Mouse (Mus musculus) splenic B cell, adult 2 months (primary cell): ENCODE results near the gene Gad2.
"Not testable (repeated sequence)": the region's sequence is repeated elsewhere in the genome, so short reads cannot be mapped to it uniquely, and the experiment has no call there.

Experiments
- DNase-seq: peaks from one replicate; pipeline ENCODE4 v3.0.0-alpha.2; 2011; ENCODE audit warnings: low read depth, low spot score
- H3K27me3 ChIP-seq: 2 replicates; pipeline ENCODE4 v1.6.1; 2012; ENCODE audit warnings: mild to moderate bottlenecking, low read length, moderate library complexity, mixed read lengths; ENCODE audit not compliant: control insufficient read depth, poor library complexity, insufficient read depth, severe bottlenecking
- H3K36me3 ChIP-seq: 2 replicates; pipeline ENCODE4 v1.6.1; 2012; ENCODE audit warnings: mild to moderate bottlenecking, low read length, moderate library complexity, mixed read lengths; ENCODE audit not compliant: control insufficient read depth, poor library complexity, insufficient read depth, severe bottlenecking

The Gad2 gene

DNA sequence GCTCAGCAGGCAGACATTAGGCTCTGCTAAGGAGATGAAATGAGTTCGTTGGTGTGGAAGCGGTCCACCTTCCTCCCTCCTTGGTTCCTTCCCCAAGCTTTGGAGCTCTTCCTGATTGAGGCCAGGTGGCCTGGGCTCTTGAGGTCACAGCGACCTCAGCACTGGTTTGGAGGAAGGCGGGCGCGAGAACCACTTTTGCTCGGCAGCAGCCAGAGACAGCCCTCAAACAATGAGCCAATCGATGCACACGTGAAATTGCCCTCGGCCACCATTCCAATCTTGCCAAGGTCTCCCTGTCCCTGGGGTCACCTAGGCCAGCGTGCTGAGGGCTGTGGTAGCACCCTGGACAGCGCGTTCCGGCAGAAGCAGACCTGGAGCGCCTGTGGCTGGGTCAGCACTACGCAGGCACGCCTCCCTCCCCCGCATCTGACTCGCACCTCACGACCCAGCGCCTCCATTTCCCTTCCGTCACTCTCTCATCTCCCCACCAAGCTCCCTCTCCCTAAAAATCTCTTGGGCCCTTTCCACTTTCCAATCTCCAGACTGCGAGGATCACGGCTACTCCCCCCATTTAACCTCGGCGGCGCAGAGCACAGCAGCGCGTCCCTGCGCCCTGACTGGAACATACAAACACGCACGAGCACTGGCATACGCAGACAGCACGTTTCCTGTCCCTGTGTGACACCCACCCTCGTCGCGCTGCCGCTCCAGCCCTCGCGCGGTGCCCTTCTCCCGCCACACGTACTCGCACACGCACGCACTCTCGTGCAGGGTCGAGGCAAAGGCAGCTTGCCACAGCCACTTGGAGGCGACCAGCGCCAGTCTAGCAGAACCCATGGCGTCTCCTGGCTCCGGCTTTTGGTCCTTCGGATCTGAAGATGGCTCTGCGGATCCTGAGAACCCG, at the start of gene Gad2:
Gad2 (plus strand) TSS at position 378 of the 904 bp plus-strand sequence.
- H3K36me3 ChIP-seq: no peaks in the 10 kb centered on the region
- H3K27me3 ChIP-seq: no peaks in the 10 kb centered on the region; the same call in none of the 2 replicates
- peak; percentile 3 for DNase-seq

DNA sequence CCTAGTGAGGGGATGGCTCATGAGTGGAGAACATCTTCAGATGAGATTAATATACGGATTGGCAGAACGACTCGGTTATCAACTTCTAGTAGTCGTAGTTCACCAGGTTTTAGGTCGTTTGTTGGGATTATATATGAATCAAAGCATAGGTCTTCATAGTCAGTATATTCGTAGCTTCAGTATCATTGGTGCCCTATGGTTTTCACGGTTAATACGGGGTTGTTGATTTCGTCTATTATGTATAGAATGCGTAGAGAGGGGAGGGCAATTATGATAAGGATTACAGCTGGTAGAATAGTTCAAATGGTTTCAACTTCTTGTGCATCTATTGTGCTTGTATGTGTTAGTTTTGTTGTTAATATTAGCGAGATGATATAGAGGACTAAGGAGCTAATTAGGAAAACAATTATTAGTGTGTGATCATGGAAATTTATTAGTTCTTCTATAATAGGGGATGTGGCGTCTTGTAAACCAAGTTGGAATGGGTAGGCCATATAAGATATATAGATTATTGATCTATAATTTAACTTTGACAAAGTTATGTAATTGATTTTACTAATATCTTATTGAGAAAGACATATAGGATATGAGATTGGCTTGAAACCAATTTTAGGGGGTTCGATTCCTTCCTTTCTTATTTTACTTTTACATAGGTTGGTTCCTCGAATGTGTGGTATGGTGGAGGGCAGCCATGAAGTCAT, 34.4 kb upstream of the Gad2 start:
- H3K36me3 ChIP-seq, H3K27me3 ChIP-seq: not testable (repeated sequence)
- DNase-seq: peak; percentile 1

DNA sequence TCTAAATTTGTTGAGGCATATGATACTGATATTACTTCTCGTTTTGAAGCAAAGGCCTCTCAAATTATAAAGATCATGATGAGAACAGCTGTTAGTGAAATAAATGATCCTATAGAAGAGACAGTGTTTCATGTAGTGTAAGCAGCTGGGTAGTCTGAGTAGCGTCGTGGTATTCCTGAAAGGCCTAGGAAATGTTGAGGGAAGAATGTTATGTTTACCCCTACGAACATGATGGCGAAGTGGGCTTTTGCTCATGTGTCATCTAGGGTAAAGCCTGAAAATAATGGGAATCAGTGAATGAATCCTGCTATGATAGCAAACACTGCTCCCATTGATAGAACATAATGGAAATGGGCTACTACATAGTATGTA, 33.8 kb upstream of the Gad2 start:
- not testable (repeated sequence) for H3K27me3 ChIP-seq, H3K36me3 ChIP-seq
- peak; percentile 31 for DNase-seq

DNA sequence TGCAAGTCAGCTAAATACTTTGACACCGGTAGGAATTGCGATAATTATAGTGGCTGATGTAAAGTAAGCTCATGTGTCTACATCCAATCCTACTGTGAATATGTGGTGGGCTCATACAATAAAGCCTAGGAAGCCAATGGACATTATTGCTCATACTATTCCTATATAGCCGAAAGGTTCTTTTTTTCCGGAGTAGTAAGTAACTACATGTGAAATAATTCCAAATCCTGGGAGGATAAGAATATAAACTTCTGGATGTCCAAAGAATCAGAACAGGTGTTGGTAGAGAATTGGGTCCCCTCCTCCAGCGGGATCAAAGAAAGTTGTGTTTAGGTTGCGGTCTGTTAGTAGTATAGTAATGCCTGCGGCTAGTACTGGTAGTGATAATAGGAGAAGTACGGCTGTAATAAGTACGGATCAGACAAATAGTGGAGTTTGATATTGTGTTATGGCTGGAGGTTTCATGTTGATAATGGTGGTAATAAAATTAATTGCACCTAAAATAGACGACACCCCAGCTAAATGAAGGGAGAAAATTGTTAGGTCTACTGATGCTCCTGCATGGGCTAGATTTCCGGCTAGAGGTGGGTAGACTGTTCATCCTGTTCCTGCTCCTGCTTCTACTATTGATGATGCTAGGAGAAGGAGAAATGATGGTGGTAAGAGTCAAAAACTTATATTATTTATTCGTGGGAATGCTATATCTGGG, 33.2 kb upstream of the Gad2 start:
- not testable (repeated sequence) for H3K27me3 ChIP-seq, H3K36me3 ChIP-seq
- DNase-seq: peak; percentile 8

DNA sequence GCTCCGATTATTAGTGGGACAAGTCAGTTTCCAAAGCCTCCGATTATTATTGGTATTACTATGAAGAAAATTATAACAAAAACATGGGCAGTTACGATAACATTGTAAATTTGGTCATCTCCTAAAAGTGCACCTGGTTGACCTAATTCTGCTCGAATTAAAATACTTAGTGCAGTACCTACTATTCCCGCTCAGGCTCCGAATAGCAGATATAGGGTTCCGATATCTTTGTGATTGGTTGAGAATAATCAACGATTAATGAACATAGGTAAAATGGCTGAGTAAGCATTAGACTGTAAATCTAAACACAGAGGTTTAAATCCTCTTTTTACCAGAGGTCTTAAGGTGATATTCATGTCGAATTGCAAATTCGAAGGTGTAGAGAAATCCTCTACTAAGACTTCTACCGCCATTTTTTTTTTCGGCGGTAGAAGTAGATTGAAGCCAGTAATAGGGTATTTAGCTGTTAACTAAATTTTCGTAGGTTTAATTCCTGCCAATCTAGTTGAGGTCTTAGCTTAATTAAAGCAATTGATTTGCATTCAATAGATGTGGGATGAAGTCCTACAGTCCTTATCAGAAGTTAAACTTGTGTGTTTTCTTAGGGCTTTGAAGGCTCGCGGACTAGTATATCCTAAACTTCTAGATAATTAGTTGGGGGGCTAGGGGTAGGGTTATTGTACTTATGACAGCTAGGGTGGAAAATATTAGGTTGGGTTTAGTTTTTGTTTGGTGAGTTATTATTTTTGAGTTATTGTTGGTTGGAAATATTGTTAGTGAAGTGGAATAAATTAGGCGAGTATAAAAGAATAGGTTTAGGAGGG, 32.4 kb upstream of the Gad2 start:
- not testable (repeated sequence) for H3K27me3 ChIP-seq, H3K36me3 ChIP-seq, DNase-seq

DNA sequence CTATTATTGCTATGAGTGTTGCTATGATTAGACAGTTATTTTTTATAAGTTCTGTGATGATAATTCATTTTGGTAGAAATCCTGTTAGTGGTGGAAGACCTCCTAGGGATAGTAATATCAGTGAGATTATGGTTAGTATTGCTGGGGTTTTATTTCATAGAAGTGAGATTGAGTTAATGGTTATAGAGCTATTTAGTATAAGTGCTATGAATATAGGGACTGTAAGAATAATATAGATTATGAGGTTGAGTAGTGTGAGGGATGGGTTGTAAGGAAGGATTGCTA, 31.9 kb upstream of the Gad2 start:
- no peak for DNase-seq
- Histone ChIP-seq H3K27me3 (no peaks in the 10 kb centered on the region), H3K36me3 (no peaks in the 10 kb centered on the region)

DNA sequence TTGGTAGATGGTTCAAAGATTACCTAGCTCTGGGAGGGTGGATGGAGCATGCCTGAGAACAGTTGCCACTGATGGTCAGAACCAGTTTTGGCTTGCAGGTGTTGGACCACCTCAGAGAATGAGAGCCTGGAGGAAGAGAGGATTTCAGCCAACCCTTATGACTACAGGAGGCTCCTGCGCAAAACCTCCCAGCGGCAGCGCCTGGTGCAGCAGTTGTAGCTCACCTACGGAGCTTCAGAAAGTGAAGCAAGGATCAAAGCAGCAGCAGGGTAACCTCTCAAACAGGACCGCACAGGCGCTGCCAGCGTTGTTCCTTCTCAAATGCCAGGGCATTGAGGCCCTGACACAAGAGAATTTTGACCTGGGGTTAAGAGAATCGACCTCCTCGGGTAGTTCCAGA, 4.1 kb upstream of the Gad2 start:
- no peak for DNase-seq
- no peaks in the 10 kb centered on the region; the same call in 1 of the 2 replicates for H3K27me3 ChIP-seq
- H3K36me3 ChIP-seq: no peaks in the 10 kb centered on the region

DNA sequence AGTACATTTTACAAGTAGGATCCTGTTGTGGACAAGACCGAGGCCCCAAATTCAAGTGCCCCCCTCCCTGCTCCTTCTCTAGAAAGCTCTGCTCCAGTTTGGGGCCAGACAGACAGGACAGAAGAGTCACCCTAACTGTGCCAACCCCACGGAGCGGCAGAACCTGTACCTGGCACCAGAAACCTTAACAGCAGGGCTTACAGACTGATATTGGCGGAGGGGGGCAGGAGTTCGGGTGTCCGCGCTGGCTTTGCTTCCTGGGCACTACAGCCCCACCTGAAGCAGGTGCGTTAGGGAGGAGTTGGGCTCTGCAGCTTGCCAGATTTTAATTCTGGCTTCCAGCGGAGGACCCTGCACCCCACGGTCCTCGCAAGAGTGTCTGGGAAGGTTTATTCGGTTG, 2.6 kb upstream of the Gad2 start:
- no peak for DNase-seq
- H3K36me3 ChIP-seq: no peaks in the 10 kb centered on the region
- no peaks in the 10 kb centered on the region; the same call in none of the 2 replicates for H3K27me3 ChIP-seq

DNA sequence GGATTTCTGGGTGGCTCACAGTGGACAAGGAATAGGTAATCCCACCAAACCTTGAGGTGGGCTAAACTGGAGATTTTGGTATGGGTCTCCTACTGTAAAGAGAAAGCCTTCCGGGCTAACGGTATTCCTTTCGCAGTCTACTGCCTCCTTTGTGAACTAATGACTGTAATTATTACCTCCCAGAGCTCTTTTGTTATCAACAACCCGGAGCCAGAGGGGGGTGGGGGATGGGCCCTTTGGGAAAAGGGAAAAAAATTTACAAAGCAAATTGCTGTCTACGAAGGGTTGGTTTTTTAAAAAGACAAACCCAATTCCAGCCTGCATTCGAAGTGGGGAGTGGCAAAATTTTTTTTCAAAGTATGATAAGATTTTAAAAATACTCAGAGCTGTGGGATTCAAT, 2.0 kb upstream of the Gad2 start:
- no peaks in the 10 kb centered on the region for H3K36me3 ChIP-seq
- no peak for DNase-seq
- H3K27me3 ChIP-seq: no peaks in the 10 kb centered on the region; the same call in none of the 2 replicates

DNA sequence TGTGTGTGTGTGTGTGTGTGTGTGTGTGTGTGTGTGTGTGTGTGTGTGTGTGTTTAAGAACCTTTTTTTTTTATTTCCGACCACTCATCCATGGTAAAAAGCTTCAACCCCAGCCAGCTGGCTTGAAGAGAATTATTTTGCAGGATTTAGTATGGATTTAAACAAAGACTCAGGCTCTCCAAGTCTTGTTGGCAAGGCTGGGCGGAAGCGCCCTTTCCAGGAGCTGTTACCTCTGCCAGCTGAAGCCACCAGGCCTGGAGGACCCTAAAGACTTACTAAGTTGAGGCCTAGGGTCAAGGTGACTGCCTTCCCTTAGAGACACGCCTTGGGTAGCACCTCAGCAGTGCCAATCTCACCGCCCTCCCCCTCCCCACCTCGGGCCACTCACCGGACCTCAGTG, 1.5 kb upstream of the Gad2 start:
- H3K27me3 ChIP-seq: no peaks in the 10 kb centered on the region; the same call in none of the 2 replicates
- H3K36me3 ChIP-seq: no peaks in the 10 kb centered on the region
- DNase-seq: no peak

DNA sequence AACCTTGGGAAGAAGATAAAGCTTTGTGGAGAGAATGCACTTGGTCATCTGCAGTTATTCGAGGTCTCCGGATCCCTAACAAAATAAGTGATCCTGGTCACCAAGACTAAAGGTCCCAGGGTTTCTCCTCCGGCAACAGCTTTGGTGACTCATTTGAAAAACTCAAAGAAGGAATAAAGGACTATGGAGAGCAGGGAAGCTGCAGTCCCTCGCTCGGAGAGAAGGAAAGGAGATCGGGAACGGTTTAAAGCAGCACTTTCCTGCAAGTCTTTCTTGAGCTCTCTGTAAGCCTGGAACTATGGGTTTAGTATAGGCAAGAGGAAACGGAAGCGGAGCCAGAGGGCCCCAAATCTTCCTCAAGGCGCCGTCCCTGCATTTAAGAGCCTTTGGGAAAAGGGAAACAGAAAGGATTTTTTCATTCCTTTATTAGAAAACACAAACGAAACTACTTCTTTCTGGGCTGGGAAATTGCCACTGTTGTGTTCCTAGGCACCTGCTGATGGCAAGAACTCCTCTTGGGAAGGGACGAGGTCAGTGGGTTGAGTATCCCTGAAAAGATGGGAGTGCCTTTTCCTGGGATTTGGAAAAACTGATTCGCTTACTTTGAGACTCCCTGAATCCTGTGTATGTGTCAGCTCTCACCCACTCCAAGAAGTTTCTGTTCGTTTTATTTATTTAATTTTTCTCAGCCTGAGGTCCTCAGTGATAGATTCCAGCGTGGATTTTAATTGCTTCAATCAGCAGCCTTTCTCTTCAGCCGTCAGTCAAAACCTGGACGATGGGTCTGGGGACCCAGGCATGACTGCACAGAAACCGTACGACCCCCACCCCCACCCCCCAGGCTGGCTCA, 802 bp upstream of the Gad2 start:
- no peaks in the 10 kb centered on the region for H3K36me3 ChIP-seq
- no peak for DNase-seq
- H3K27me3 ChIP-seq: no peaks in the 10 kb centered on the region; the same call in none of the 2 replicates

DNA sequence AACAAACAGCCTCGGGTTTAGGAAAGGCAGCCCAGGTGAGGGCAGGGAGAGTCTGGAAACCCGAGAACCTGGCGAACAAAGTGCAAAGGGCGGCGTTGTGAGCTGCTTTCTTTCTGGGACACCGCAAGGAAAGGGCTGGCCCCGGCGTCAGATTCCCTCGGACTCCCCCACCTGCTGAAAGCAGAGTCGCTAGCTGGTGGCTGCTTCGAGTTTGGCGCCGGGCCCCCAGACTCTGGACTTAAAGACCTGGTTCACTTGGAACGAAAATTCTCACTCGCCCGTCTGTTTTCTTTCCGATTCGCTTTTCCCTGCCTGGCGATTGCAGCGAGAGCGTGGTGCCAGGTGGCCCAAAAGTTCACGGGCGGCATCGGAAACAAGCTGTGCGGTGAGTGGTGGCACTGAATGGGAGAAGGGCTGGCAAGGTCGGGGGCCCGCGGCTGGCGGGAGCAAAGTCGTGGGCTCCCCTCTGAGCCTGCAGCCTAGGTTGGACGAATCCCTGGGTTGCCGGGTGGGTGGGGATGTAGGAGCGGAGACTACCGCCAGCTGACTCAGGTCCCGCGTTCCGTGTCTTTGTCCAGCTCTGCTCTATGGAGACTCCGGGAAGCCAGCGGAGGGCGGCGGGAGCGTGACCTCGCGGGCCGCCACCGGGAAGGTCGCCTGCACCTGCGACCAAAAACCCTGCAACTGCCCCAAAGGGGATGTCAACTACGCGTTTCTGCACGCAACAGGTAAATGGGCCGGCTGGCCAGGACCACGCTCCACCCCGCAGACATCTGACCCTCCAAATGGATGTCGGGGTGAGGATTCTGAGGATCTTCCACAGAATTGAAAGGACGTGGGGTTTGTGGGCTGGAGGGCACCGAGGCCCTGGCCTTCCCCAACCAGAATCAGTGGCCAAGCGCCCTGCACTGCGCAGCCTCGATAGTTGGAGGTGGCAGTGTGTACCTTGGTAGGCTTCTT, 1.4 kb downstream of the Gad2 start:
- Histone ChIP-seq H3K36me3 (no peaks in the 10 kb centered on the region), H3K27me3 (no peaks in the 10 kb centered on the region; the same call in none of the 2 replicates)
- DNase-seq: no peak
